Mouse (Mus musculus) left cerebral cortex, adult 8-10 months (tissue): Measurements from ENCODE around the gene Tmem41b. TPM values are rescaled to one million over a fixed set of nuclear protein-coding genes. Genes with fewer than 3 reads are reported as not detected.
"Not testable (repeated sequence)": the region's sequence is repeated elsewhere in the genome, so short reads cannot be mapped to it uniquely, and the experiment has no call there.

Source experiments
- DNase-seq, 2 experiments: peaks; one replicate each; pipeline ENCODE4 v3.0.0; 2022; ENCODE audit warnings: low spot score in 2 of 2
- total RNA-seq, 4 experiments: library from RNA; stranded (reverse); gene quantifications; 2 replicates each; pipeline ENCODE4 v1.2.4; 2022

Gene Tmem41b
- total RNA-seq, 4 experiments from 2014 or later: 40.4 to 57.3 (median 48.1) TPM

- DNase-seq: not testable (repeated sequence)
These were observed 9.6 kb downstream of the Tmem41b start for GRCm38 (mm10) chr7:109977131-109977530.

- DNase-seq: no peak
These were observed 10.6 kb downstream of the Tmem41b start for GRCm38 (mm10) chr7:109975966-109976715.

DNA sequence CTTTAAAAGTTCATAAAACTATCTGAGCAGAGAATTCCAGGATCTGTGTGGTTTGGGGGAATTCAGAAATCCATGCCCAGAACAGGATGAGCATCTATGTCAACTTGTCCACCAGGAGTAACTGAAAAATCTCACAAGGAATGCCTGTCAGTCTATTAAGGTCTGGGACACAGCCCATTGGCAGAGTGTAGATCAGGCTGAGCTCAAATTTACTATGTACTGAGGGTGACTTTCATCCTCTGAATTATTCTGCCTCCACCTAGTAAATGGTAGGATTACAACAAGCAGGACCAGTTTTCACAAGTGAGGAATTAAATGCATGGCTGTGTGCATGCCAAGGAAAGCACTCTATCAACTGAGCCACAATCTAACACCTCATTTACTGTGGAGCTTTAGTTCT is 17.2 kb downstream of the Tmem41b start:
- DNase-seq: no peak

GRCm38 (mm10) chr7:109968924-109969450 is 17.7 kb downstream of the Tmem41b start:
- DNase-seq: peak in 1 of 2 experiments; percentile 50

GRCm38 (mm10) chr7:109967805-109968579 is 18.7 kb downstream of the Tmem41b start:
- DNase-seq: peak in 1 of 2 experiments; percentile 41

GRCm38 (mm10) chr7:109965658-109966057 is 21.1 kb downstream of the Tmem41b start:
- DNase-seq: no peak

DNA sequence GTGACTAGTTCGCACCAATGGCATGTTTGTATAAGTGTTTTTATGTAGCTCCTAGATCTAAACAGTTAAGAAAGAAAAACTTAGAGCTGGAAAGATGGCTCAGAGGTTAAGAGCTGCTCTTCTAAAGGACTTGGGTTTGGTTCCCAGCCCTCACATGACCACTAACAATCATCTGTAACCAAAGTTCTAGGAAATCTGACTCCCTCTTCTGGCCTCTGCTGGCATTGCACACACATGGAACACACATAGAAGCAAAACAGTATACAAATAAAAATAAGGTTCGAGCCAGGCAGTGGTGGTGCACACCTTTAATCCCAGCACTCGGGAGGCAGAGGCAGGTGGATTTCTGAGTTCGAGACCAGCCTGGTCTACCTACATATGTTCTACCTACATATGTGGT is 23.0 kb downstream of the Tmem41b start:
- no peak for DNase-seq

GRCm38 (mm10) chr7:109962596-109962995 is 24.1 kb downstream of the Tmem41b start:
- DNase-seq: no peak

DNA sequence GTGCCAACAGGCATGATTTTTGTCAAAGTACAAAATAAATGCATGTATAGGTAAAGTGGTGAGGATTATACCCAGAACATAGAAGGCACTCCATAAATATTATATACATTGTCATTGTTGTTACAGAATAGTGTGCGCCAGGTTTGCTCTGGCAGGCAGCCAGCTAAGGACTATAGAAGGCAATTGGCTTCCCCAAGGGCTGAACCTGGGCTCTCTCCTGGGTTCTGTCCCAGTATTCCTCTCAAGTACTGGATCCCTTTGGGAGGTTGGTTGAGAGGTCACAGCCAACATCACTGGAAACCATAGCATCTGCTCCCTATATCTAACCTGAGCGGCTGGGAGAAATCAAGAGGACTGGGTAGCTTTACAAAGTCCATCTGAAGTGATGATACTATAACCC is 25.2 kb downstream of the Tmem41b start:
- no peak for DNase-seq

DNA sequence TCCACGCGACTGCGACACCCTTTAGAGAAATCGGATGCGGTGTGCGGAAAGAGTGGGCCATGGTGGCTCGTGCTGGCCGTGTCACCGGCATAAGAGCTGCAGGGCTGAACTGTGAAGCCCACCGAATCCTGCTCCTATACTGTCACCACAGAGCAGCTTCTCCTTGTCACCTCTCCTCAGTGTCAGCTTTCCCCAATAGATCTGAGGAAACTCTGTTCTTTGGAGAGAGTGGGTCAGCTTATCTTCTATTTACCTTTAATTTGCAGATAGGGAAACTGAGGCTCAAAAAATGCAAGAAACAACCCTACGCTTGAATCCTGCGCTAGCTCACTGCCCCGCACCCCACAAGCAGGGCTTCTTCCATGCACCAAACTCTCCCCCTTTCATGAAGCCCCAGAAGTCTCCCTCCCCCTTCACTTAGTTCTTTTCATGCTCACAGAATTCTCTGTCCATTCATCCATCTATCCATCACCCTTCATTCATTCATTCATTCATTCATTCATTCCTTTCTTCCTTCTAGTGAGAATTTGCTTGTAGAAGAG is 26.0 kb downstream of the Tmem41b start:
- no peak for DNase-seq

GRCm38 (mm10) chr7:109959716-109960612 is 26.8 kb downstream of the Tmem41b start, which contains the start of gene Dennd5a:
Dennd5a (minus strand) TSS chr7:109960470.
- DNase-seq: peak; percentile 67 to 75

- no peak for DNase-seq
These were observed 27.6 kb downstream of the Tmem41b start for GRCm38 (mm10) chr7:109958843-109959715.

- no peak for DNase-seq
These were observed 28.5 kb downstream of the Tmem41b start for GRCm38 (mm10) chr7:109957996-109958789.

DNA sequence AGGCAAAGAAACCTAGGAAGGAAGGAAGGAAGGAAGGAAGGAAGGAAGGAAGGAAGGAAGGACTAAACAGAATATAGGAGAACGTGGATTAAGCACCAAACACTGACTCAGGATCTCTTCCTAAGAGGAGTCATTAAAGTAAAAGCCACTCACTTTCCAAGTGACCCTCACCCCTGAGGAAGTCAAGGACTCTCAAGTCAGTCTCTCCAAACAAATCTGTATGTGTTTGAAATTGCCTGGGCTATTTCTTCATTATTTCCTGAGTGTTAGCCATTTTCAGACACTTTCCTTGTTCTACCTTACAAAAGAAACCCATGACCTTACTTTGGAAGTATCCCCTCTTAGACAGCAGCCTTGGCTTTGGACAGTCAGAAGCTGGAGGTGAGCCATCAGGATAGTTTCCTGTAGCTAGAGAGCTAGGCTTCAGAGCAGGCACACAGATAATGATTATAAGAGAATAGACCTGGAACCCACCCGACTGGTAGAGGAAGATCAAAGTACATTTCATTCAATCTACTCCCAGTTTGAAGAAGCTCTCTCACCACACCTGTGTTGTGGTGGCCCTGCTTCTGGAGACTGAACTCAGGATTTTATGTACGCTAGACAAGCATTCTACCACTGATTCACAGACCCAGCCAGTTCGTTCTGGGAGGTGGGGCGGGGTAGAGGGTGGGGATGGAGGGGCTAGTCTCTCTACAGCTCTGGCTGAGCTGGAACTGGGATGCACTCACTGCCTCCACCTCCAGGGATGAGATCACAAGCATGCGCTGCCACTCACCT is 31.9 kb downstream of the Tmem41b start:
- no peak for DNase-seq

- no peak for DNase-seq
These were observed 35.4 kb downstream of the Tmem41b start for GRCm38 (mm10) chr7:109951297-109951696.

GRCm38 (mm10) chr7:109944421-109945034 is 42.2 kb downstream of the Tmem41b start:
- DNase-seq: no peak

DNA sequence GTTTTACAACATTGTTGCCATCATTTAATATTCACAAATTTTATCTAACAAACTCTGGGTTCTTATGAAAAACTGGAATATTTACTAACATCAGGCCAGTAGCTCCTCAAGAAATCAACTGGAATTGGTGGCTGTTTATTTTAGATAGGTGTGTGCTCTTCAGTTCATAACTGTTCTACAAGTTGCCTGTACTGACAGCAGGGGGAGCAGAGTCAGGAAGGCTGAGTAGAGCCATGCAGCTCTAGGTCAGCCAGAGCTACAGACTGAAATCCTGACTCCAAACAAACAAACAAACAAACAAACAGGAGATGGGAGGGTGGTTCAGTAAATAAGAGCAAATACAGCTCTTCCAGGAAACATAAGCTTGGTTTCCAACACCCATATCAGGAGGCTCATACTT is 57.1 kb downstream of the Tmem41b start:
- DNase-seq: no peak

DNA sequence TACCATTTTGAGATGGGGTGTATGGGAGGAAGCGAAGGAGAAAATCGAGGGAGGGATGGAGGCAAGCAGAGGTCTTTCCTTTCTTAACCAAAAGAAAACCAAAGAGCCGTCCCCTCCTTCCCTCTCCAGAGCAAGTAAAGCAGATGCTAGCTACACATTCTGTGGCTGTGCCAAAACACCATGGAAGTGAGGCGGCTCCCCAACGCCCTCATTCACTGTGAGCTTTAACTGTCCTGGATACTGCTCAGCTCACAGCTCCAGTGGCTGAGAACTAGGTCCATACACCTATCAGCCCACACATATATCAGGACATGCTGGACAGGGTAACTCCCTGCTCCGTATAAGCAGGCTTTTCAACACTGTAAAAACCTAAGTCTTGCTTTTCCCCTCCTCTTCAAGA is 58.4 kb downstream of the Tmem41b start:
- peak in 1 of 2 experiments; percentile 22 for DNase-seq
